Mouse (Mus musculus) cerebellum, postnatal 36 days (tissue): ENCODE data around the gene Lama5.
A peak's percentile ranks its signal among the peaks of the same experiment; 100 is the strongest.

Source experiments
- DNase-seq, 2 experiments: peaks; one replicate each; pipeline ENCODE4 v3.0.0; 2021 to 2022; ENCODE audit warnings: mixed read lengths in 2 of 2

Lama5 gene

DNA sequence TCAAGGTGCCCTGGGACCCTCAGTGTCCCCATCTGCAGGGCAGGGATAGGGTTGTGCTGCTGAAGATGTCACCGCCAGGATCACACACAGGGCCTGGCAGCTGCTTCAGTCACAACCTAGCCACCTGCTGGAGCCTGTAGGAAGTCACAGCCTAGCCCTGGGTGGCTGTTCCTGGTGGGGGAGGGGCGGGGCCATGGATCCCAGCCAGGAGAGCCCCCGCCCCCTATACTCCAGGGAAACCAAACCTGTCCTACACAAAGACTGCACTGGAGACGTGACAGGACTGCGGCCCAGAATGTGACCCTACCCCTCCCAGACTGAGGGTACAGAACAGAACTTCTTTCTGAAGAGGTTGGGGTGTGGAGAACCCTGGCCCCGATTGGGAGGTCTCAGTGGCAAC is 3.4 kb downstream of the Lama5 start:
- no peak for DNase-seq

GRCm38 (mm10) chr2:180221051-180221450 is 4.6 kb downstream of the Lama5 start:
- no peak for DNase-seq

DNA sequence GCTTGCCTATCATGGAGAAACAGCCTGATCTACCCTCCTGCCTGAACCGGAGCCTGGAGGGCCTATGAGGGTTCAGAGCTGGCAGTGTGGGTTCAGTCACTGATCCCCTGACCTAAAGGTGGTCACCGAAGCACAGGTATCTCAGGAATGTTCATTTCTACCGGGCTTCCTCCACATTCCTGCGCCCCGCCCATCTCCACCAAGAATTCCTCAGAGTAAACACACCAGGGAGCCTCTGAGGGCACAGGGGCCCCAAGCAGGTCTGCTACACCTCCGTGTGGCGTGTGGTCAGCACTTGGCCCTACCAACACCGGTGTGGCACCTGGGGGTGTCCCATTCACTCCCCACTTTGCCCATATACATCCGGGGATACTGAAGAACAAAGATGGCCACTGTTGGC is 5.5 kb downstream of the Lama5 start:
- DNase-seq = no peak

DNA sequence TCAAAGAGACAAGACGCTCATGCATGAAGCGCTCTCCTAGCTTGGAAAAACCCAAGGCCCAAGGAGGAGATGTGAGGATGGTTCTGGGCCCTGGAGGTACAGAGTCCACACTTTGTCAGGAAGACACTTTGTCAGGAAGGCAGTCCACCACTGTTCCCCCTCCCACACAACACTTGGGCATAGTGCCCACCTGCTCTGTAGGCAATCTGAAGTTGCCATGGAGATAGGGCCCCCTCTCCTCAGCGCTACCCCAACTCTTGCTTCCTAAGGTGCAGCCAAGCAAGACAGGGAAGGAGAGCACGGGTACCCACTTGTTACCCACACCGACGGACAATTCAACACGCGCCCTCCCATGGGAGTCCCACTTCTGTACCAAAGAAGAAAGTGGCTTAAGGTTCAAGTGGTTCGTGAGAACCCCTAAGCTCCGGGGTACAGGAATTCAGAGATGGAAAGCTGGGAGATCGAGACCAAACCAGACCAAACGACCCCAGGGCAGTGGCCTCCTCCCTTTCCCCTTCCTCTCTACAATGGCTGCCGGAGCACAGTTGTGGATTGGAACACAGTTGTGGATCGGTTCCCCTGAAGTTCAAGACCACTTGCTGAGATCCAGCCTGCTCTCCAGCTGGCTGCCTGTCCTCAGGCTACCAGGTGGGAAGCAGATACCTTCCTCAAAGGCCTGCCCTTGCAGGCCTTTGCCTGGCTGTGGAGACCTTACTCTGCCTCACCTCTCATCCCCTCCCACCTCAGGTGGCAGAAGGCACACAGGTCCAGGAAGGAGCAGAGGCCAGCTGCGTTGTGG is 6.3 kb downstream of the Lama5 start:
- no peak for DNase-seq

DNA sequence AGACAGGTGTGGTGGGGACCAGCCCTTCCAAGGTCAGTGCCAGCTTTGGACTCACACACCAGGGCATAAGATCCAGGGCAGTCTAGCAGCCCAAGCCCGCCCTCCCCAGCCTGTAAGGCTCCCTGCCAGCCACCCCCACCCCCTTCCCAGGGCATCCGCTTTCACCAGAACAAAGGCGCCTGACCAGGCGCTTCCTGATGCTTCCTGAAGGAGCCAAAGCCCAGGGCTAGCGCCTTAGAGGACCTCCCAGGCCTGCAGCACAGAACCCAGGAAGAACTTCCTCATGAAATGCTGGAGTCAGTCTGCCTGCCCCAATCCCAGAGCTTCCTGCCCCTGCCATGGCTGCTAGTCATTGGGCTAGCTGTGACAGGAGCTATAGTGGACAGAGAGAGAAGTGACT is 7.0 kb downstream of the Lama5 start:
- DNase-seq = no peak

DNA sequence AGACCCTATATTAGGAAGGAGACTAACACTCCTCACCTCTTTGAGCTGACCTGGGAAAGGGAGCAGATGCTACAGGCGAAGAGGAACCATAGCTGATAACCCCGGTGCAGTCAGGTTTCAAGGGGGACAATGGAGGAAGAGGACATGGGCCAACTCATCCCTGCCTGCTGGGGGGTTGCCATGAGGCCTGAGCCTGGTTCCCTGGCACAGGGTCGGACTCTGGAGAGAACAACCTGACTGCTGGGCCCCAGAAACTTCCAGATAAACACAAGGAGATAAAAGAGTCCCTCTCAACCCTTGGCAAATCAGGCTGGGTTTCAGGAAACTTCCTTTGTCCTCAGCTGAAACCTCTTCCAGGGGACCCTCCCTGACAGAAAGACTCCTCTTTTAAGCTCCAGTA is 7.4 kb downstream of the Lama5 start:
- DNase-seq = no peak

- peak; percentile 62 to 67 for DNase-seq
These were observed 8.1 kb downstream of the Lama5 start for GRCm38 (mm10) chr2:180217587-180217986.

DNA sequence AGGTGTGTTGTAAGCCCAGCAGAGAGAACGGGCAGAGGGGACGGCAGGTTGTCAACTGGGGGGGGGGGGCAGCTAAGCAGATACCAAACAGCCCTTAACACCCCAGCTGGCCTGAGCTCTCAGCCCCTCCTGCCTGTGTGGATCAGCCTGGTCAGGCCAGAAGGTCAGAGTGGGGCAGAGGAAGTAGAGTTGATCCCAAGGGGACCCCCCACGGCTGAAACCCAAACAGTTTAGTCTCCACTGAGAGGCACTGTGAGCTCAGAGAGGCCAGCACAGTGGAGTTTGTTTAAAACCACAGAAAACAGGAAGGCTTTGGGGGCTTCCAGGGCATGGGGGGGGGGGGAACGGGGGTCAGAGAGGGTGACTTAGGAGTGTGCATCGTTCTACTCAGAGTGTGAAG is 8.7 kb downstream of the Lama5 start:
- DNase-seq = no peak

DNA sequence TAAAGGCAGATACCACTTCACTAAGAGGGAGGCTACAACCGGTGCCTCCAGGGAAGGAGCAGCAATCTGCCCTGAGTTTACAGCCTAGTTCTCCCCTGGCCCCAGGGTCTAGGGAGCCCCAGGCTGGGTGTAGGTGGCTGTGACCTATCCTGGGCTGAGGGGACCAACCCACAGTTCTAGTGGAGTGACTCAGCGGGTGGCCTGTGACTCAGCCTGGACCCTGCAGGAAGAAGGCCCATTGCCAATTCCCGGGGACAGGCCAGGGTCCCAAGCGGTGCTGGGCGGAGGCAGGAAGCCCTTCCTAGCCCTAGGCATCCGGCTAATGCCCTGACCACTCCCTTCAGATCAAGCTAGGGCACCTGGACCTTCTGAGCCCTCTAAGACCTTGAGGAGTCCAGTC is 9.7 kb downstream of the Lama5 start:
- no peak for DNase-seq

DNA sequence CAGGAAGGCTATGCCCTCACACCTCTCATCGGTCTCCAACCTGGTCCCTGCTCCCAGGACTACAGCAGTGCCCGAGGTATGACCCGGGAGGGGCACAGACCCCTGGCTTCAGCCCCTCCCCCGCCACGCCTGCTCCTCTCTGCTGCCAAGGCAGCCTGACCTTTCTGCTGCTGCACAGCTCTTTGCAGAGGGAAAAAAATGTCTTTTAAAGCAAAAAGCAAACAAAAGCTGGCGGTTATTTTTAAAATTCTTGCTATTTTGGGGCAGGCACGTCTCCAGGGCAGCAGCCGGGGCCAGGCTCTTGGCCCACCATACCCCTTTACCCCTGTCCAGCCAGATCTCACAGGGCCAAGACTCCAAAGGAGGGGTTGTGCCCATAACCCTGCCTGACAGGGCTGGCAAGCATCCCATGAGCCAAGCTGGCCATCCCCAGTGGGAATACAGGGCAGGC is 10.6 kb downstream of the Lama5 start:
- no peak for DNase-seq

GRCm38 (mm10) chr2:180214352-180214978 is 11.2 kb downstream of the Lama5 start:
- no peak for DNase-seq

DNA sequence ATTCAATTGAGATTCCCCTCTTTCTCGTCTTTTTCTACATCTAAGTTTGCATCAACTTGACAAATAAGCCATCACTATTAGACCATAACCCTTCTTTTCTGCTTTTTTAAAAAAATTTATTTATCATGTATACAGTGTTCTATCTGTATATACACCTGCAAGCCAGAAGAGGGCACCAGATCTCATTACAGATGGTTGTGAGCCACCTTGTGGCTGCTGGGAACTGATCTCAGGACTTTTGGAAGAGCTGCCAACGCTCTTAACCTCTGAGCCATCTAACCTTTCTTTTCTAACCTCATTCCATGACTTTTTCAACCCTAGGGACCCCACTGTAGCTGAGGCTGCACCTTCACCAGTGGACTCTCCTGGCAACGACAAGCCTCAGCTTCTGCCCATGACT is 13.4 kb downstream of the Lama5 start:
- DNase-seq = no peak

DNA sequence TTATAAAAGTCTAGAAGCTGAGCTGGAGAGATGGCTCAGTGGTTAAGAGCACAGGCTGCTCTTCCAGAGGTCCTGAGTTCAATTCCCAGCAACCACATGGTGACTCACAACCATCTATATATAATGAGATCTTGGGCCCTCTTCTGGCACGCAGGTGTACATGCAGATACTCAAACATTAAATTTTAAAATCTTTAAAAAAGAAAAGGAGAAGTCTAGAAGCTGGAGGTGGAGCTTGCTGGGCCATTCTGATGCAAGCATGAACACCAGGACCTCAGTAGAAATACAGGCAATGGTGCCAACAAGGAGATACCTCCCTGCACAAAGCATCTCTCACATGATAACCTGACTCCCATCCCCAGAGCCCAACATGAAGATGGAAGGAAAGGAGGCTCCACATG is 16.7 kb downstream of the Lama5 start:
- DNase-seq = no peak

- no peak for DNase-seq
These were observed 17.8 kb downstream of the Lama5 start for GRCm38 (mm10) chr2:180207840-180208239.

DNA sequence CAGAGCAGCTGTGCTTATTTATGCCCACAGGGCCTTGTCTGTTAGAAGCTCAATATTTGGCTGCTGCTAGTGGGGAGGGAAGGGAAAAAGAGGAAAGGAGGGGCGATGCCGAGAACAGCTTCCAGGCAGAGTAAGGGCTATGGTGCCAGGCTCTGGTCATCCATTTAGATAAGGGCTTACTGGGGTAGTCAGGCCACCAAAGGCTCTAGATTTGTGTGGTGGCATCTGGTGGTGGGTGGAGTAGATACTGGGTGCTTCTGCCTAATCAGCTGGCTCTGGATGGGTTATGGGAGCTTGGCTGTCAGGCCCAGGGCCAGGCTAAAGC is 19.7 kb downstream of the Lama5 start:
- no peak for DNase-seq

DNA sequence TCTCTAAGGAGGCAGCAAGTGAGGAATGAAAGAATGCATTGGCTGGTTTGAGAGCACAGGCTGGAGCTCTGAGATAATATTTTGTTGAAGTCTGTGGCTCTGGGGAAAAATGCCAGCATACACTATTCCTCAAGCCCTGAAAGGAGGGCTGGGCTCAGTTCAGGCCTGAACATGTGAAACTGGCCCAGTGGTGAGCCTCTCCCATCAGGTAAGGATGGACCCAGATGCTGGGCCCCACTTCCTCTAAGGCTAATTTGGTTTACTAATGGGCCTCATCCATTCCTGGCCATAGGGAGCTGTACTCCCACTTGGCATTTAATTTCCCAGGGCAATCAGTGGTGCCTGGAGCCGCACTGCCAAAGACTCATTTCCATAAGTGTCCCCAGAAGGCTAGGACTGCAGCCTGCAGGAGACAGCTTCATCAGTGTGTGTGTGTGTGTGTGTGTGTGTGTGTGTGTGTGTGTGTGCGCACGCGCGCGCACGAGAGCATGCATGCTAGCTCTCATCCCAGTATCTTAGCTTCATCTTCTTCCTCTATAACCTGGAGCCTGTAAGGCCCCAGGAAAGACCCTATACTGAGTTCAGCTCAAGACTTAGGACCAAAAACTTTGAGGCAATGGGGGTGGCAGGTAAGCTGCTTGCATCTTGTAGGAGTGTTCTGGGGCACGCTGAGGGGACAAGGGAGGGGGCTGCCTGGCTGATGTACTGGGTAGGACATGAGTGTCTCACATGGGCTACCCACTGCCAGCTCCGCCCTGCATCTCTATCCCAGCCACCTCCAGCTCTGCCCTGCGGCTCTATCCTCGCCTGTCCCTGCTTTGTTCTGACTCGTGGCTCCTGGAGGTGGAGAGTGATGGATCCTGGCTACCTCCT is 20.3 kb downstream of the Lama5 start:
- DNase-seq = no peak

- DNase-seq = no peak
These were observed 21.2 kb downstream of the Lama5 start for GRCm38 (mm10) chr2:180204501-180204900.

DNA sequence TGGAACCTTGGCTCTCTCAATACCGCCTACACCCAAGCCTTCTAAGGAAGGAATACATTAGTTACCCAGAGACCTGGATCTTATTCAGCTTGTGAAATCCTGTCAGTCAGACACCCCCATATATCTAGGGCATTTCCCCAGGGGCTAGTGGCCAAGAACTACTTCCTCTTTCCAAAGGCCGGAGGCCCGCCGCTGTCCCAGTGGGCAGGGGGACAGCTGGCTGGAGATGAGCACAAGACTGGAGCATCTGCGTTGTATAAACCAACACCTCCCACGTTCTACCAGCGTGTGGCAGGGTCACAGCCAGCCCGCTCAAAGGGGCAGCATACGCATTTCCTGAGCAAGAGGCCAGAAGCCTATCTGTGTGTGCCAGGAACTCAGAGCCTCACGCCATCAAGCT is 22.9 kb downstream of the Lama5 start:
- DNase-seq = no peak

- DNase-seq = no peak
These were observed 23.4 kb downstream of the Lama5 start for GRCm38 (mm10) chr2:180202263-180202662.

- no peak for DNase-seq
These were observed 24.4 kb downstream of the Lama5 start for GRCm38 (mm10) chr2:180201303-180201702.

DNA sequence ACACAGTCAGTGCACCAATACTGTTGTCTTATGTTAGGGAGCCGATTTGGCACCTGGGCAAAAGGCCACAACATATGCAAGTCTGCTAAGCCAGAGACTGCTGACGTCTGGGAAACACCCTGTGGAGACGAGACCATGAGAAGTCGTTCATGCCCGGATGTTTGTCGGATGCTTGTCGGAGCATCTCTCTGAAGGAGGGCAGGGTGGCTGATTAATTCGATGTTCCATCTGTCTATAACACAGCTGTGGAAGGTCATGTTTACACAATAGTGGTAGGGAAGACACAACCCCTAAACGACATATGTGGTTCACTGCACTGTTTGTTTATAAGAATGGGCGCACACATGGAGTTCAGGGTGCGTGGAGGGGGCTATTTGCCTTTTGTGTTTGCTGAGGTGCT is 25.0 kb downstream of the Lama5 start:
- no peak for DNase-seq

DNA sequence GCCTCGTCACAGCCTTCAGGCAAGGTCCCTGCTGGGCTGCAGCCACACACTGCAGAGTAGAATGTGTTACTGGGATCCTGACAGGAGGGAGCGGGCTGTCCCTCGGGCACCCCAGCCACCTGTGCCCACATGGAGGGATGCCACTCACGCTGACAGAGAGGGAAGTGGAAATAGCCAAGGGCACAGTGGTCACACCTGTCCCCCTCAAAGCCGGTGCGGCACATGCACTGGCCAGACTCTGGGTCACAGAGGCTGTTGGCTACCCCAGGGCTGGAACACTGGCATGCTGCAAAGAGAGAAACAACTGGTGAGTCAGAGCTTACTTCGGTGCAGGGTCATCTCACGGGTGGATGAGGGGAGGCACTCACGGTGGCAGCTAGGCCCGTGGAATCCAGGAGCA is 26.9 kb downstream of the Lama5 start:
- no peak for DNase-seq

DNA sequence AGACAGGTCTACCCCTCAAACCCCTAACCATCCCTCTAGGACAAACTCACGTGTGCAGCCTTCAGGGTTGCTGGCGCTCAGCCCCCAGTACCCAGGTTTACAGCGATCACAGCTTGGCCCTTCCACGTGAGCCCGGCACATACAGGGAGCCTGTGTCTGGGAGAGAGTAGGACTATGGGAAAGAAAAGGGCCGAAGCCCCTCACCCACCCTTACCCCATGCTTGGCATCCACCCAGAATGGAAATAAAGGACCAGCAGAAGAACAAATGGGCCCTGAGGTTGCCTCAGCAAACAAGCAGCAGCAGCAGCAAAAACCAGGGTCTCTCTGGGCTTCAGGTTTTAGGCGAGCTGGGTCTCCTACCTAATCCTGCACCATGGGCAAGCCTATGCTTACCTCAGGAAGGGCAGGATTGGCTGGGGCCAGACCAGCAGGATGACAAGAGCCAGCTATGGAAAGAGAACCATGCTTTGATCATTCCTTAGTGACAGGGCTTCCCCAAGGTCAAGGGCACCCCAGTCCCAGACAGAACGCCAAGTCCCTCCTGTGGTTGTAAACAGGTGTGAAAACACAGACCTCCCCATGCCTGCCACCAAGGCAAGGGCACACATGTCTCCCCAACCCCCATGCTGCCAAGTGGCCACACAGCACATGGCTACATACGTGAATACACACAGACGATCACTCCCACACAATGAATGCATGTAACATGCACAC is 28.2 kb downstream of the Lama5 start:
- DNase-seq = no peak
